Mouse (Mus musculus) embryonic facial prominence, embryonic 15.5 days (tissue): ENCODE data around the gene Mapk8ip1. TPM values are rescaled to one million over a fixed set of nuclear protein-coding genes. Genes with fewer than 3 reads are reported as not detected.

ENCODE experiments used
- ATAC-seq: fragments of 200-750 bp; cut with Nextera tagmentation; 2 replicates; pipeline ENCODE4 v1.8.0; 2017; ENCODE audit warnings: low read depth, moderate TSS enrichment; ENCODE audit not compliant: insufficient number of reproducible peaks, low FRiP score, low TSS enrichment
- H3K27ac ChIP-seq: fragments of 300-500 bp; sonication (generic); replicated peaks from 2 replicates; pipeline ENCODE4 v1.5.1; 2015; ENCODE audit warnings: mild to moderate bottlenecking, inconsistent platforms
- H3K27me3 ChIP-seq: fragments of 300-500 bp; sonication (generic); 2 replicates; pipeline ENCODE4 v1.6.1; 2015; ENCODE audit warnings: inconsistent platforms
- H3K36me3 ChIP-seq: fragments of 300-500 bp; sonication (generic); 2 replicates; pipeline ENCODE4 v1.6.1; 2015; ENCODE audit warnings: mild to moderate bottlenecking, inconsistent platforms
- H3K4me1 ChIP-seq: fragments of 300-500 bp; sonication (generic); 2 replicates; pipeline ENCODE4 v1.6.1; 2015; ENCODE audit warnings: inconsistent platforms
- H3K4me2 ChIP-seq: fragments of 300-500 bp; sonication (generic); replicated peaks from 2 replicates; pipeline ENCODE4 v1.6.1; 2015; ENCODE audit warnings: mild to moderate bottlenecking, inconsistent platforms
- H3K4me3 ChIP-seq: fragments of 300-500 bp; sonication (generic); replicated peaks from 2 replicates; pipeline ENCODE4 v1.5.1; 2015; ENCODE audit warnings: mild to moderate bottlenecking, inconsistent platforms
- H3K9ac ChIP-seq: fragments of 300-500 bp; sonication (generic); 2 replicates; pipeline ENCODE4 v1.6.1; 2015; ENCODE audit warnings: inconsistent platforms
- H3K9me3 ChIP-seq: fragments of 300-500 bp; sonication (generic); replicated peaks from 2 replicates; pipeline ENCODE4 v1.6.1; 2016; ENCODE audit warnings: inconsistent platforms
- WGBS: fragments of 180-500 bp; shearing (Covaris S2); methylation state at CpG from one replicate; pipeline ENCODE4 v1.1.7; 2015; 5-methylcytosine and 5-hydroxymethylcytosine counted together
- polyA plus RNA-seq: library from polyadenylated mRNA; unstranded; fragments of >200 nt; fragmentation: Nextera tagmentation; extraction: Ambion mirVana; gene quantifications from 2 replicates; pipeline ENCODE4 v1.2.1, GENCODE M21; 2015

The Mapk8ip1 gene
- polyA plus RNA-seq, 1 experiment from 2014 or later: 34.0 TPM

- no peaks in the 10 kb centered on the region for H3K9me3 ChIP-seq
- 0 out of 2 replicates have a peak overlapping the region, but pooled peaks have one; percentile 75 for H3K4me3 ChIP-seq
- ATAC-seq: no peak
- H3K27me3 ChIP-seq: no peaks in the 10 kb centered on the region; the same call in 1 of the 2 replicates
- peaks cover 37% of the 10 kb centered on the region for H3K4me1 ChIP-seq
- no peaks in the 10 kb centered on the region for H3K36me3 ChIP-seq
- WGBS: 50% methylated on average over 6 of the region's 6 CpGs
- no peak overlapping the region for H3K9ac ChIP-seq
- H3K27ac ChIP-seq: no peak overlapping the region
- peak overlapping the region; percentile 75; the same call in 1 of the 2 replicates for H3K4me2 ChIP-seq
Observed at GRCm38 (mm10) chr2:92435023-92435422, 34.0 kb upstream of the Mapk8ip1 start.

GRCm38 (mm10) chr2:92434375-92434745 lies 33.3 kb upstream of the Mapk8ip1 start:
- no peaks in the 10 kb centered on the region for H3K27me3 ChIP-seq
- H3K4me2 ChIP-seq: peak overlapping the region; percentile 75
- no peak overlapping the region for H3K9ac ChIP-seq
- H3K4me3 ChIP-seq: peak overlapping the region; percentile 75
- no peaks in the 10 kb centered on the region for H3K9me3 ChIP-seq
- H3K36me3 ChIP-seq: no peaks in the 10 kb centered on the region
- 5% methylated on average over 12 of the region's 12 CpGs for WGBS
- H3K4me1 ChIP-seq: peaks cover 44% of the 10 kb centered on the region
- ATAC-seq: no peak
- peak overlapping the region; percentile 41; the same call in 1 of the 2 replicates for H3K27ac ChIP-seq

- no peaks in the 10 kb centered on the region for H3K27me3 ChIP-seq
- WGBS: 0% methylated on average over 75 of the region's 76 CpGs
- peaks cover 50% of the 10 kb centered on the region for H3K4me1 ChIP-seq
Observed at GRCm38 (mm10) chr2:92433578-92434374, 32.7 kb upstream of the Mapk8ip1 start, which contains the start of gene Cry2. Gene Cry2 (minus strand): TSS chr2:92434043.

GRCm38 (mm10) chr2:92432299-92433295 lies 31.5 kb upstream of the Mapk8ip1 start:
- H3K9ac ChIP-seq: peak overlapping the region; percentile 74; the same call in 1 of the 2 replicates
- no peaks in the 10 kb centered on the region for H3K27me3 ChIP-seq
- H3K36me3 ChIP-seq: no peaks in the 10 kb centered on the region
- H3K4me1 ChIP-seq: peaks cover 61% of the 10 kb centered on the region
- 0 out of 2 replicates have a peak overlapping the region, but pooled peaks have one; percentile 60 for H3K27ac ChIP-seq
- H3K4me3 ChIP-seq: peak overlapping the region; percentile 75
- H3K9me3 ChIP-seq: no peaks in the 10 kb centered on the region
- 44% methylated on average over 17 of the region's 17 CpGs for WGBS
- peak overlapping the region; percentile 75 for H3K4me2 ChIP-seq
- ATAC-seq: no peak

More at GRCm38 (mm10) chr2:92433578-92434374, 32.7 kb upstream of the Mapk8ip1 start, which contains the start of gene Cry2:
- Histone ChIP-seq H3K9me3 (no peaks in the 10 kb centered on the region), H3K9ac (peak within 1 kb of the TSS; percentile 74), H3K4me2 (peak within 1 kb of the TSS; percentile 75), H3K27ac (peak within 1 kb of the TSS; percentile 56), H3K4me3 (peak within 1 kb of the TSS; percentile 75), H3K36me3 (no peaks in the 10 kb centered on the region)
- peak; percentile 99 for ATAC-seq

GRCm38 (mm10) chr2:92431611-92432179 lies 30.6 kb upstream of the Mapk8ip1 start:
- 29% methylated on average over 11 of the region's 11 CpGs for WGBS
- no peaks in the 10 kb centered on the region for H3K9me3 ChIP-seq

GRCm38 (mm10) chr2:92430723-92431541 lies 29.9 kb upstream of the Mapk8ip1 start:
- WGBS: 62% methylated on average over 21 of the region's 21 CpGs
- H3K4me1 ChIP-seq: peaks cover 78% of the 10 kb centered on the region
- 0 out of 2 replicates have a peak, but pooled peaks have one; percentile 15 for ATAC-seq

More at GRCm38 (mm10) chr2:92431611-92432179, 30.6 kb upstream of the Mapk8ip1 start:
- Histone ChIP-seq H3K4me1 (peaks cover 70% of the 10 kb centered on the region), H3K27ac (peak overlapping the region; percentile 60; the same call in 1 of the 2 replicates), H3K4me2 (peak overlapping the region; percentile 75), H3K36me3 (no peaks in the 10 kb centered on the region), H3K4me3 (peak overlapping the region; percentile 75), H3K27me3 (no peaks in the 10 kb centered on the region), H3K9ac (no peak overlapping the region)
- no peak for ATAC-seq

GRCm38 (mm10) chr2:92430089-92430488 lies 29.0 kb upstream of the Mapk8ip1 start:
- H3K4me2 ChIP-seq: no peak overlapping the region
- H3K9me3 ChIP-seq: no peaks in the 10 kb centered on the region
- no peak overlapping the region for H3K9ac ChIP-seq
- peaks cover 83% of the 10 kb centered on the region for H3K4me1 ChIP-seq
- no peaks in the 10 kb centered on the region for H3K27me3 ChIP-seq
- H3K36me3 ChIP-seq: no peaks in the 10 kb centered on the region
- no peak overlapping the region for H3K4me3 ChIP-seq
- ATAC-seq: no peak
- H3K27ac ChIP-seq: no peak overlapping the region
- WGBS: 72% methylated on average over 2 of the region's 2 CpGs

More at GRCm38 (mm10) chr2:92430723-92431541, 29.9 kb upstream of the Mapk8ip1 start:
- peak overlapping the region; percentile 75 for H3K4me2 ChIP-seq
- no peaks in the 10 kb centered on the region for H3K27me3 ChIP-seq
- no peaks in the 10 kb centered on the region for H3K9me3 ChIP-seq
- no peak overlapping the region for H3K9ac ChIP-seq
- H3K27ac ChIP-seq: peak overlapping the region; percentile 60; the same call in 1 of the 2 replicates
- peak overlapping the region; percentile 75 for H3K4me3 ChIP-seq
- no peaks in the 10 kb centered on the region for H3K36me3 ChIP-seq

- peaks cover 18% of the 10 kb centered on the region for H3K36me3 ChIP-seq
- H3K4me2 ChIP-seq: no peak overlapping the region
- no peaks in the 10 kb centered on the region for H3K27me3 ChIP-seq
- H3K9ac ChIP-seq: no peak overlapping the region
- peak; percentile 56 for ATAC-seq
- peaks cover 87% of the 10 kb centered on the region for H3K4me1 ChIP-seq
- 40% methylated on average over 6 of the region's 6 CpGs for WGBS
- H3K27ac ChIP-seq: peak overlapping the region; percentile 90
- no peak overlapping the region for H3K4me3 ChIP-seq
- no peaks in the 10 kb centered on the region for H3K9me3 ChIP-seq
Observed at GRCm38 (mm10) chr2:92427882-92428281, 26.8 kb upstream of the Mapk8ip1 start.

GRCm38 (mm10) chr2:92426426-92426825 lies 25.4 kb upstream of the Mapk8ip1 start:
- no peak overlapping the region for H3K9ac ChIP-seq
- H3K4me2 ChIP-seq: no peak overlapping the region
- H3K36me3 ChIP-seq: peaks cover 33% of the 10 kb centered on the region
- H3K4me1 ChIP-seq: peaks cover 72% of the 10 kb centered on the region
- no peak overlapping the region for H3K4me3 ChIP-seq
- no peak for ATAC-seq
- 60% methylated on average over 3 of the region's 3 CpGs for whole genome bisulfite sequencing
- peak overlapping the region; percentile 90 for H3K27ac ChIP-seq
- H3K9me3 ChIP-seq: no peaks in the 10 kb centered on the region
- no peaks in the 10 kb centered on the region for H3K27me3 ChIP-seq

- Histone ChIP-seq H3K4me2 (no peak overlapping the region), H3K9ac (no peak overlapping the region), H3K36me3 (peaks cover 43% of the 10 kb centered on the region), H3K4me1 (peaks cover 62% of the 10 kb centered on the region), H3K27ac (peak overlapping the region; percentile 90), H3K4me3 (no peak overlapping the region), H3K27me3 (no peaks in the 10 kb centered on the region), H3K9me3 (no peaks in the 10 kb centered on the region)
- ATAC-seq: no peak
- 81% methylated on average over 4 of the region's 4 CpGs for WGBS
Observed at GRCm38 (mm10) chr2:92425366-92425765, 24.3 kb upstream of the Mapk8ip1 start.
